Mouse (Mus musculus) CH12.LX (cell line): ENCODE results near the gene Mrpl20. TPM values are rescaled to one million over a fixed set of nuclear protein-coding genes. Genes with fewer than 3 reads are reported as not detected.

Experiments
- DNase-seq: peaks from one replicate; pipeline ENCODE4 v3.0.0-alpha.2; 2013; ENCODE audit errors: extremely low read depth
- H3K27ac ChIP-seq: 2 replicates; pipeline ENCODE4 v1.5.1; 2012; ENCODE audit warnings: low read depth, mild to moderate bottlenecking, control low read depth, moderate library complexity; ENCODE audit not compliant: insufficient read depth
- H3K27me3 ChIP-seq: replicated peaks from 2 replicates; pipeline ENCODE3; 2012; ENCODE audit warnings: inconsistent platforms
- H3K36me3 ChIP-seq, 2 experiments: replicated peaks in 1 of 2; 2 replicates each; pipeline versions ENCODE3 to v1.6.1; 2012; ENCODE audit warnings: inconsistent platforms in 1 of 2, low read length in 1 of 2, mild to moderate bottlenecking in 1 of 2, mixed read lengths in 1 of 2, moderate library complexity in 1 of 2; ENCODE audit not compliant: control insufficient read depth in 1 of 2, insufficient read depth in 1 of 2
- H3K4me1 ChIP-seq, 2 experiments: 2 replicates each; pipeline ENCODE4 v1.6.1; 2012; ENCODE audit warnings: inconsistent platforms in 1 of 2, moderate library complexity in 1 of 2; ENCODE audit not compliant: insufficient read depth in 2 of 2, control insufficient read depth in 1 of 2
- H3K4me2 ChIP-seq: 2 replicates; pipeline ENCODE4 v1.6.1; 2012; ENCODE audit warnings: low read depth, mild to moderate bottlenecking, control low read depth; ENCODE audit not compliant: poor library complexity, insufficient read depth, severe bottlenecking
- H3K4me3 ChIP-seq, 3 experiments: fragments of 150-350 bp in 1 of 3; sonication (generic) in 1 of 3; replicated peaks in 1 of 3; 2 replicates each; pipeline versions ENCODE3 to v1.5.1; 2011 to 2012; ENCODE audit warnings: low read depth in 2 of 3, low read length in 2 of 3, mild to moderate bottlenecking in 2 of 3, moderate library complexity in 2 of 3, control low read depth in 1 of 3, improper control_type of control experiment in 1 of 3, inconsistent platforms in 1 of 3, mixed read lengths in 1 of 3; ENCODE audit not compliant: poor library complexity in 1 of 3
- H3K79me2 ChIP-seq: replicated peaks from 2 replicates; pipeline ENCODE4 v1.6.1; 2012; ENCODE audit warnings: mild to moderate bottlenecking, moderate library complexity; ENCODE audit not compliant: control insufficient read depth, poor library complexity, insufficient read depth, severe bottlenecking; ENCODE audit errors: extremely low read depth
- H3K9ac ChIP-seq: 2 replicates; pipeline ENCODE4 v1.6.1; 2012; ENCODE audit warnings: low read depth, mild to moderate bottlenecking, control low read depth, moderate library complexity; ENCODE audit not compliant: insufficient read depth
- H3K9me3 ChIP-seq: replicated peaks from 2 replicates; pipeline ENCODE3; 2012; ENCODE audit warnings: low read length, inconsistent platforms, mixed read lengths
- CHD1 ChIP-seq: IDR thresholded peaks from 2 replicates; pipeline ENCODE4 v1.6.1; 2012; ENCODE audit warnings: low read depth, low read length, improper control_type of control experiment, inconsistent platforms
- CHD2 ChIP-seq: IDR thresholded peaks from 2 replicates; pipeline ENCODE4 v1.6.1; 2011; ENCODE audit warnings: low read length, improper control_type of control experiment
- CTCF ChIP-seq, 2 experiments: IDR thresholded peaks in 1 of 2; conservative IDR thresholded peaks in 1 of 2; 2 replicates each; pipeline ENCODE4 v1.5.1; 2011 to 2012; ENCODE audit warnings: low read depth in 2 of 2, low read length in 2 of 2, improper control_type of control experiment in 1 of 2, inconsistent platforms in 1 of 2, mild to moderate bottlenecking in 1 of 2, moderate library complexity in 1 of 2
- ETS1 ChIP-seq: conservative IDR thresholded peaks from 2 replicates; pipeline ENCODE4 v1.6.1; 2012; ENCODE audit warnings: low read depth, mild to moderate bottlenecking, inconsistent platforms, low read length, improper control_type of control experiment, moderate library complexity
- HCFC1 ChIP-seq: IDR thresholded peaks from 2 replicates; pipeline ENCODE4 v1.6.1; 2012; ENCODE audit warnings: low read depth, mild to moderate bottlenecking, inconsistent platforms, low read length, improper control_type of control experiment
- JUN ChIP-seq: IDR thresholded peaks from 2 replicates; pipeline ENCODE4 v1.6.1; 2011; ENCODE audit warnings: low read depth, mild to moderate bottlenecking, low read length, improper control_type of control experiment, moderate library complexity; ENCODE audit not compliant: insufficient read depth
- MAX ChIP-seq: IDR thresholded peaks from 2 replicates; pipeline ENCODE4 v1.6.1; 2011; ENCODE audit warnings: low read length, improper control_type of control experiment
- MEF2A ChIP-seq: IDR thresholded peaks from 2 replicates; pipeline ENCODE4 v1.6.1; 2014; ENCODE audit warnings: low read depth, mild to moderate bottlenecking, inconsistent platforms, low read length, improper control_type of control experiment, borderline replicate concordance
- MYC ChIP-seq: IDR thresholded peaks from 2 replicates; pipeline ENCODE4 v1.6.1; 2011; ENCODE audit warnings: low read depth, mild to moderate bottlenecking, improper control_type of control experiment, low read length
- NELFE ChIP-seq: IDR thresholded peaks from 2 replicates; pipeline ENCODE4 v1.6.1; 2011; ENCODE audit warnings: low read depth, low read length, improper control_type of control experiment
- NRF1 ChIP-seq: IDR thresholded peaks from 2 replicates; pipeline ENCODE4 v1.6.1; 2014; ENCODE audit warnings: low read depth, mild to moderate bottlenecking, inconsistent platforms, low read length, improper control_type of control experiment, moderate library complexity
- RAD21 ChIP-seq: IDR thresholded peaks from 2 replicates; pipeline ENCODE4 v1.6.1; 2011; ENCODE audit warnings: low read depth, mild to moderate bottlenecking, low read length, improper control_type of control experiment, moderate library complexity
- RCOR1 ChIP-seq: conservative IDR thresholded peaks from 2 replicates; pipeline ENCODE4 v1.6.1; 2012; ENCODE audit warnings: low read depth, mild to moderate bottlenecking, inconsistent platforms, low read length, improper control_type of control experiment
- SMC3 ChIP-seq: IDR thresholded peaks from 2 replicates; pipeline ENCODE4 v1.6.1; 2011; ENCODE audit warnings: low read depth, low read length, improper control_type of control experiment
- TBP ChIP-seq: conservative IDR thresholded peaks from 2 replicates; pipeline ENCODE4 v1.6.1; 2011; ENCODE audit warnings: low read depth, low read length, improper control_type of control experiment
- USF1 ChIP-seq: IDR thresholded peaks from 2 replicates; pipeline ENCODE4 v1.6.1; 2014; ENCODE audit warnings: low read depth, mild to moderate bottlenecking, inconsistent platforms, low read length, improper control_type of control experiment
- USF2 ChIP-seq: conservative IDR thresholded peaks from 2 replicates; pipeline ENCODE4 v1.6.1; 2011; ENCODE audit warnings: low read depth, low read length, improper control_type of control experiment
- ZC3H11A ChIP-seq: IDR thresholded peaks from 2 replicates; pipeline ENCODE4 v1.6.1; 2012; ENCODE audit warnings: low read depth, mild to moderate bottlenecking, inconsistent platforms, low read length, improper control_type of control experiment
- ZKSCAN1 ChIP-seq: IDR thresholded peaks from 2 replicates; pipeline ENCODE4 v1.6.1; 2012; ENCODE audit warnings: low read depth, inconsistent platforms, low read length, improper control_type of control experiment, borderline replicate concordance
- ZNF384 ChIP-seq: IDR thresholded peaks from 2 replicates; pipeline ENCODE4 v1.6.1; 2012; ENCODE audit warnings: low read depth, low read length, improper control_type of control experiment, inconsistent platforms
- dilution Hi-C: fragments of 300-500 bp; cut with MboI; formaldehyde crosslinking; loops from 2 replicates; pipeline ENCODE4 v1.14.3; 2020; ENCODE audit warnings: low sequenced_read_pairs; ENCODE audit not compliant: extremely low pct_unique_long_range_greater_than_20kb, extremely low pct_ligation_motif_present
- in situ Hi-C: fragments of 300-500 bp; cut with MboI; formaldehyde crosslinking; loops from 3 replicates; pipeline ENCODE4 v1.14.3; 2019; ENCODE audit warnings: low sequenced_read_pairs, low pct_ligation_motif_present, low pct_unique_long_range_greater_than_20kb, mixed read lengths
- polyA plus RNA-seq: library from polyadenylated mRNA; unstranded; fragments of >175 nt; gene quantifications from 2 replicates; pipeline ENCODE4 v1.2.1, GENCODE M21; 2012; ENCODE audit warnings: low read depth; ENCODE audit not compliant: insufficient read length
- total RNA-seq, 2 experiments: library from RNA; depleted of rRNA; stranded (reverse); fragments of 300-350 nt in 1 of 2; fragments of >200 nt in 1 of 2; gene quantifications; 2 replicates each; pipeline ENCODE4 v1.2.3; 2012 to 2014

Mrpl20 gene
- total and polyA plus RNA-seq, 3 experiments: 146 to 230 (median 193) TPM

- no peak overlapping the region for H3K4me3 ChIP-seq
- no peaks in the 10 kb centered on the region for H3K27me3 ChIP-seq
- dilution Hi-C loops: no loop called here
- H3K27ac ChIP-seq: no peak overlapping the region
- no peak for TF ChIP-seq SMC3
- TF ChIP-seq JUN: no peak
- peak; percentile 81 for TF ChIP-seq ZNF384
- peak in 1 of 2 experiments; percentile 32; a peak in 2 of 4 replicates for TF ChIP-seq CTCF (conservative IDR thresholded peaks at IDR 0.05 in 1 of 2, IDR thresholded peaks at IDR 0.05 in 1 of 2; ENCODE audit: low read depth in 2 of 2, low read length in 2 of 2)
- 0 out of 2 replicates have a peak, but pooled peaks have one; percentile 21 for TF ChIP-seq MYC
- no peak for TF ChIP-seq USF1
- no peak overlapping the region for H3K9ac ChIP-seq
- in situ Hi-C loops: no loop called here
- H3K4me1 ChIP-seq: no peaks in the 10 kb centered on the region
- peaks cover 80 to 97% of the 10 kb centered on the region in 2 experiments for H3K36me3 ChIP-seq
- H3K79me2 ChIP-seq: peaks cover 34% of the 10 kb centered on the region
- H3K4me2 ChIP-seq: no peak overlapping the region
- no peaks in the 10 kb centered on the region for H3K9me3 ChIP-seq
- no peak for DNase-seq
Measured at GRCm38 (mm10) chr4:155821025-155821424, 18.3 kb downstream of the Mrpl20 start.

- H3K9ac ChIP-seq: no peak overlapping the region
- H3K27ac ChIP-seq: no peak overlapping the region
- H3K9me3 ChIP-seq: no peaks in the 10 kb centered on the region
- H3K4me1 ChIP-seq: no peaks in the 10 kb centered on the region
- dilution Hi-C loops: no loop called here
- peaks cover 14% of the 10 kb centered on the region for H3K79me2 ChIP-seq
- TF ChIP-seq MYC (no peak), RAD21 (no peak), MAX (no peak), NELFE (no peak), TBP (no peak), ZKSCAN1 (no peak), HCFC1 (no peak), USF1 (no peak), ETS1 (no peak), NRF1 (no peak), MEF2A (no peak), ZNF384 (no peak), SMC3 (no peak), CHD2 (no peak), ZC3H11A (no peak), RCOR1 (no peak), CHD1 (no peak), USF2 (no peak)
- TF ChIP-seq, all 38 proteins: peak for 0
- peaks cover 63 to 95% of the 10 kb centered on the region in 2 experiments for H3K36me3 ChIP-seq
- no peaks in the 10 kb centered on the region for H3K27me3 ChIP-seq
- H3K4me2 ChIP-seq: no peak overlapping the region
- no peak for DNase-seq
- no peak overlapping the region for H3K4me3 ChIP-seq
- in situ Hi-C loops: no loop called here
Measured at GRCm38 (mm10) chr4:155823443-155823842, 20.8 kb downstream of the Mrpl20 start.
